In genomic region chr6:115897117-115897516, GRCm38 (mm10) we compare ENCODE assay signal across 12 mouse cellular contexts. TPM values are rescaled to one million over a fixed set of nuclear protein-coding genes. Genes with fewer than 3 reads are reported as not detected.
DNase-seq lines count a peak whose midpoint lies in the region; ATAC-seq lines count a peak whose summit lies in the region.
"Had no signal": no experiment of that assay in that cellular context is flagged by ENCODE, and none has a peak within 500 bp of the region (broad histone marks: within the 10 kb centered on the region; RNA-seq: fewer than 3 reads in every experiment).

No protein-coding gene starts in this region.

- DNase-seq in embryonic facial prominence, embryonic 10.5 days (ENCODE audit: low spot score): no peak
- DNase-seq in 3T3-L1 (ENCODE audit: low read depth, low spot score): peak; percentile 95
- DNase-seq in embryonic facial prominence, embryonic 14.5 days (ENCODE audit: low spot score): peak; percentile 39
- no peak for DNase-seq in kidney, postnatal 14 days
- DNase-seq: layer of hippocampus, postnatal 36 days had no signal

- H3K9ac ChIP-seq in embryonic facial prominence, embryonic 13.5 days: no peak overlapping the region
- H3K9ac ChIP-seq in embryonic facial prominence, embryonic 14.5 days (ENCODE audit: low read depth, low read length): no peak overlapping the region
- no peak overlapping the region for H3K9ac ChIP-seq in lung, embryonic 15.5 days
- no peak overlapping the region for H3K9ac ChIP-seq in intestine, embryonic 15.5 days
- H3K9ac ChIP-seq in intestine, embryonic 16.5 days (ENCODE audit: low read depth, low read length): no peak overlapping the region

- H3K27ac ChIP-seq in embryonic facial prominence, embryonic 13.5 days: peak overlapping the region; percentile 66; the same call in 1 of the 2 replicates
- no peak overlapping the region; the same call in 1 of the 2 replicates for H3K27ac ChIP-seq in embryonic facial prominence, embryonic 10.5 days (replicated peaks)
- peak overlapping the region; percentile 16; the same call in 1 of the 2 replicates for H3K27ac ChIP-seq in embryonic facial prominence, embryonic 14.5 days (replicated peaks; ENCODE audit: low read depth, low read length)
- H3K27ac ChIP-seq in lung, embryonic 15.5 days: peak overlapping the region; percentile 52
- no peak overlapping the region for H3K27ac ChIP-seq in intestine, embryonic 15.5 days
- H3K27ac ChIP-seq in intestine, embryonic 16.5 days (ENCODE audit: low read length): no peak overlapping the region

- H3K4me2 ChIP-seq in embryonic facial prominence, embryonic 13.5 days: no peak overlapping the region
- H3K4me2 ChIP-seq in embryonic facial prominence, embryonic 14.5 days (ENCODE audit: low read depth, low read length): no peak overlapping the region
- no peak overlapping the region for H3K4me2 ChIP-seq in lung, embryonic 15.5 days
- no peak overlapping the region for H3K4me2 ChIP-seq in intestine, embryonic 15.5 days (replicated peaks)
- H3K4me2 ChIP-seq in intestine, embryonic 16.5 days (ENCODE audit: low read depth, low read length): no peak overlapping the region

- H3K27me3 ChIP-seq in embryonic facial prominence, embryonic 13.5 days: no peaks in the 10 kb centered on the region
- H3K27me3 ChIP-seq in embryonic facial prominence, embryonic 10.5 days (replicated peaks; ENCODE audit: low read depth, poor library complexity, severe bottlenecking): no peaks in the 10 kb centered on the region
- no peaks in the 10 kb centered on the region for H3K27me3 ChIP-seq in embryonic facial prominence, embryonic 14.5 days (replicated peaks; ENCODE audit: control insufficient read depth, insufficient read depth, low read length)
- no peaks in the 10 kb centered on the region for H3K27me3 ChIP-seq in lung, embryonic 15.5 days
- no peaks in the 10 kb centered on the region for H3K27me3 ChIP-seq in intestine, embryonic 15.5 days (replicated peaks)
- H3K27me3 ChIP-seq in intestine, embryonic 16.5 days (replicated peaks; ENCODE audit: control insufficient read depth, insufficient read depth, low read length): no peaks in the 10 kb centered on the region

- ATAC-seq in embryonic facial prominence, embryonic 13.5 days (ENCODE audit: insufficient number of reproducible peaks, insufficient read depth, low FRiP score, low TSS enrichment, low read depth): no peak
- ATAC-seq in embryonic facial prominence, embryonic 14.5 days (ENCODE audit: low read depth): no peak
- no peak for ATAC-seq in lung, embryonic 15.5 days (ENCODE audit: borderline replicate concordance, extremely low read depth, low FRiP score, low TSS enrichment)
- ATAC-seq in intestine, embryonic 15.5 days: no peak
- no peak for ATAC-seq in intestine, embryonic 16.5 days

- H3K4me3 ChIP-seq in embryonic facial prominence, embryonic 13.5 days: no peak overlapping the region
- no peak overlapping the region for H3K4me3 ChIP-seq in embryonic facial prominence, embryonic 10.5 days
- H3K4me3 ChIP-seq in embryonic facial prominence, embryonic 14.5 days (ENCODE audit: low read depth, low read length): no peak overlapping the region
- H3K4me3 ChIP-seq in lung, embryonic 15.5 days: no peak overlapping the region
- no peak overlapping the region for H3K4me3 ChIP-seq in intestine, embryonic 15.5 days (replicated peaks)
- no peak overlapping the region for H3K4me3 ChIP-seq in intestine, embryonic 16.5 days (ENCODE audit: low read length)
- H3K4me3 ChIP-seq: erythroblast, embryonic 14.5 days had no signal

- peaks cover 38% of the 10 kb centered on the region for H3K36me3 ChIP-seq in embryonic facial prominence, embryonic 13.5 days
- H3K36me3 ChIP-seq in embryonic facial prominence, embryonic 10.5 days (replicated peaks): peaks cover 47% of the 10 kb centered on the region
- peaks cover 31% of the 10 kb centered on the region for H3K36me3 ChIP-seq in embryonic facial prominence, embryonic 14.5 days (ENCODE audit: control insufficient read depth, insufficient read depth, low read length)
- H3K36me3 ChIP-seq in lung, embryonic 15.5 days: 0 out of 2 replicates have a peak, but pooled peaks cover 4% of the 10 kb centered on the region
- H3K36me3 ChIP-seq in intestine, embryonic 15.5 days: 0 out of 2 replicates have a peak, but pooled peaks cover 2% of the 10 kb centered on the region
- no peaks in the 10 kb centered on the region for H3K36me3 ChIP-seq in intestine, embryonic 16.5 days (ENCODE audit: control insufficient read depth, insufficient read depth, low read length)

- peaks cover 24% of the 10 kb centered on the region for H3K4me1 ChIP-seq in embryonic facial prominence, embryonic 13.5 days
- H3K4me1 ChIP-seq in embryonic facial prominence, embryonic 10.5 days: peaks cover 38% of the 10 kb centered on the region
- peaks cover 12% of the 10 kb centered on the region for H3K4me1 ChIP-seq in embryonic facial prominence, embryonic 14.5 days (ENCODE audit: control insufficient read depth, insufficient read depth, low read length)
- H3K4me1 ChIP-seq in lung, embryonic 15.5 days: peaks cover 19% of the 10 kb centered on the region
- peaks cover 10% of the 10 kb centered on the region; the same call in 1 of the 2 replicates for H3K4me1 ChIP-seq in intestine, embryonic 15.5 days (replicated peaks)
- H3K4me1 ChIP-seq in intestine, embryonic 16.5 days (ENCODE audit: control insufficient read depth, insufficient read depth, low read length): 0 out of 2 replicates have a peak, but pooled peaks cover 3% of the 10 kb centered on the region

- no peaks in the 10 kb centered on the region for H3K9me3 ChIP-seq in embryonic facial prominence, embryonic 13.5 days
- no peaks in the 10 kb centered on the region for H3K9me3 ChIP-seq in embryonic facial prominence, embryonic 10.5 days
- H3K9me3 ChIP-seq in embryonic facial prominence, embryonic 14.5 days (ENCODE audit: control insufficient read depth, low read length): no peaks in the 10 kb centered on the region
- H3K9me3 ChIP-seq in lung, embryonic 15.5 days: no peaks in the 10 kb centered on the region
- H3K9me3 ChIP-seq in intestine, embryonic 15.5 days: no peaks in the 10 kb centered on the region
- H3K9me3 ChIP-seq in intestine, embryonic 16.5 days (ENCODE audit: control insufficient read depth, low read length): no peaks in the 10 kb centered on the region

- 62% methylated on average over 4 of the region's 4 CpGs for WGBS in embryonic facial prominence, embryonic 13.5 days
- WGBS in embryonic facial prominence, embryonic 10.5 days: 77% methylated on average over 4 of the region's 4 CpGs
- 66% methylated on average over 4 of the region's 4 CpGs for WGBS in embryonic facial prominence, embryonic 14.5 days
- 54% methylated on average over 4 of the region's 4 CpGs for WGBS in lung, embryonic 15.5 days
- WGBS in intestine, embryonic 15.5 days: 80% methylated on average over 4 of the region's 4 CpGs
- WGBS in intestine, embryonic 16.5 days: 73% methylated on average over 4 of the region's 4 CpGs

RNA-seq across cellular contexts. Expression of gene Rho, which starts 34.4 kb away (rescaled TPM):
- 0.14 and 0.43 TPM in 2 replicates for polyA plus RNA-seq in embryonic facial prominence, embryonic 13.5 days (2015; fragmentation: Nextera tagmentation; extraction: Ambion mirVana)
- 0.33 and 0.51 TPM in 2 replicates for polyA plus RNA-seq in embryonic facial prominence, embryonic 10.5 days (2016; fragmentation: Nextera tagmentation; extraction: Ambion mirVana)
- polyA plus RNA-seq in embryonic facial prominence, embryonic 14.5 days (2014; fragmentation: Nextera tagmentation; extraction: Ambion mirVana): 0.51 and 1.0 TPM in 2 replicates
- polyA plus RNA-seq in lung, embryonic 15.5 days (2015; fragmentation: Nextera tagmentation; extraction: Ambion mirVana): 0.20 and 0.35 TPM in 2 replicates
- polyA plus RNA-seq in intestine, embryonic 15.5 days (2015; fragmentation: Nextera tagmentation; extraction: Ambion mirVana): 0.05 TPM in 1 of 2 replicates, not detected in the other
- 0.31 TPM in 1 of 2 replicates, not detected in the other for polyA plus RNA-seq in intestine, embryonic 16.5 days (2015; fragmentation: Nextera tagmentation; extraction: Ambion mirVana)
- polyA plus RNA-seq: erythroblast, embryonic 14.5 days had no signal

RNA-seq across cellular contexts. Expression of gene Ift122, which starts 43.8 kb away (rescaled TPM):
- polyA plus RNA-seq in embryonic facial prominence, embryonic 13.5 days (2015; fragmentation: Nextera tagmentation; extraction: Ambion mirVana): 26.2 and 29.0 TPM in 2 replicates
- polyA plus RNA-seq in embryonic facial prominence, embryonic 10.5 days (2016; fragmentation: Nextera tagmentation; extraction: Ambion mirVana): 30.7 and 31.4 TPM in 2 replicates
- 20.4 and 21.8 TPM in 2 replicates for polyA plus RNA-seq in embryonic facial prominence, embryonic 14.5 days (2014; fragmentation: Nextera tagmentation; extraction: Ambion mirVana)
- polyA plus RNA-seq in lung, embryonic 15.5 days (2015; fragmentation: Nextera tagmentation; extraction: Ambion mirVana): 21.9 and 24.6 TPM in 2 replicates
- 13.8 and 14.2 TPM in 2 replicates for polyA plus RNA-seq in intestine, embryonic 15.5 days (2015; fragmentation: Nextera tagmentation; extraction: Ambion mirVana)
- 13.0 and 13.1 TPM in 2 replicates for polyA plus RNA-seq in intestine, embryonic 16.5 days (2015; fragmentation: Nextera tagmentation; extraction: Ambion mirVana)

RNA-seq across cellular contexts. Expression of gene Mbd4, which starts 43.9 kb away (rescaled TPM):
- polyA plus RNA-seq in embryonic facial prominence, embryonic 13.5 days (2015; fragmentation: Nextera tagmentation; extraction: Ambion mirVana): 26.0 and 27.9 TPM in 2 replicates
- polyA plus RNA-seq in embryonic facial prominence, embryonic 10.5 days (2016; fragmentation: Nextera tagmentation; extraction: Ambion mirVana): 33.2 and 34.2 TPM in 2 replicates
- 13.3 and 13.4 TPM in 2 replicates for polyA plus RNA-seq in embryonic facial prominence, embryonic 14.5 days (2014; fragmentation: Nextera tagmentation; extraction: Ambion mirVana)
- 21.0 and 22.6 TPM in 2 replicates for polyA plus RNA-seq in lung, embryonic 15.5 days (2015; fragmentation: Nextera tagmentation; extraction: Ambion mirVana)
- 14.5 and 14.6 TPM in 2 replicates for polyA plus RNA-seq in intestine, embryonic 15.5 days (2015; fragmentation: Nextera tagmentation; extraction: Ambion mirVana)
- 10.0 and 12.2 TPM in 2 replicates for polyA plus RNA-seq in intestine, embryonic 16.5 days (2015; fragmentation: Nextera tagmentation; extraction: Ambion mirVana)

RNA-seq across cellular contexts. Expression of gene H1foo, which starts 47.6 kb away (rescaled TPM):
- polyA plus RNA-seq in embryonic facial prominence, embryonic 13.5 days (2015; fragmentation: Nextera tagmentation; extraction: Ambion mirVana): not detected in 2 replicates
- not detected in 2 replicates for polyA plus RNA-seq in embryonic facial prominence, embryonic 10.5 days (2016; fragmentation: Nextera tagmentation; extraction: Ambion mirVana)
- polyA plus RNA-seq in embryonic facial prominence, embryonic 14.5 days (2014; fragmentation: Nextera tagmentation; extraction: Ambion mirVana): not detected in 2 replicates
- not detected in 2 replicates for polyA plus RNA-seq in lung, embryonic 15.5 days (2015; fragmentation: Nextera tagmentation; extraction: Ambion mirVana)
- not detected in 2 replicates for polyA plus RNA-seq in intestine, embryonic 15.5 days (2015; fragmentation: Nextera tagmentation; extraction: Ambion mirVana)
- polyA plus RNA-seq in intestine, embryonic 16.5 days (2015; fragmentation: Nextera tagmentation; extraction: Ambion mirVana): not detected in 2 replicates
- polyA plus RNA-seq: brain, embryonic 14.5 days; erythroblast, embryonic 14.5 days; stomach, embryonic 16.5 days had no signal

RNA-seq across cellular contexts. Expression of gene Efcab12, which starts 58.9 kb away (rescaled TPM):
- polyA plus RNA-seq in embryonic facial prominence, embryonic 13.5 days (2015; fragmentation: Nextera tagmentation; extraction: Ambion mirVana): 0.62 and 0.81 TPM in 2 replicates
- 1.1 and 1.2 TPM in 2 replicates for polyA plus RNA-seq in embryonic facial prominence, embryonic 10.5 days (2016; fragmentation: Nextera tagmentation; extraction: Ambion mirVana)
- polyA plus RNA-seq in embryonic facial prominence, embryonic 14.5 days (2014; fragmentation: Nextera tagmentation; extraction: Ambion mirVana): 0.79 and 0.89 TPM in 2 replicates
- polyA plus RNA-seq in lung, embryonic 15.5 days (2015; fragmentation: Nextera tagmentation; extraction: Ambion mirVana): 1.1 and 1.2 TPM in 2 replicates
- polyA plus RNA-seq in intestine, embryonic 15.5 days (2015; fragmentation: Nextera tagmentation; extraction: Ambion mirVana): 0.42 and 0.49 TPM in 2 replicates
- polyA plus RNA-seq in intestine, embryonic 16.5 days (2015; fragmentation: Nextera tagmentation; extraction: Ambion mirVana): 0.36 and 0.44 TPM in 2 replicates
- polyA plus RNA-seq: erythroblast, embryonic 14.5 days had no signal

Comparison
In these comparisons a context has a peak if more than half of its experiments do, and no peak if none do; other contexts are left out.
1. H3K27ac ChIP-seq: peak in embryonic facial prominence, embryonic 13.5 days (single experiment), embryonic facial prominence, embryonic 14.5 days (single experiment) and lung, embryonic 15.5 days (single experiment); none in embryonic facial prominence, embryonic 10.5 days (single experiment), intestine, embryonic 15.5 days (single experiment) and intestine, embryonic 16.5 days (single experiment).
2. DNase-seq: peak in 3T3-L1 (single experiment) and embryonic facial prominence, embryonic 14.5 days (single experiment); none in embryonic facial prominence, embryonic 10.5 days (single experiment) and kidney, postnatal 14 days (single experiment).